Mouse (Mus musculus) embryonic facial prominence, embryonic 10.5 days (tissue): ENCODE data around the gene Rpgrip1l. TPM values are rescaled to one million over a fixed set of nuclear protein-coding genes. Genes with fewer than 3 reads are reported as not detected.

Source experiments
- DNase-seq: peaks from one replicate; pipeline ENCODE4 v3.0.0-alpha.2; 2017; ENCODE audit warnings: low spot score
- H3K27ac ChIP-seq: fragments of 300-500 bp; sonication (generic); replicated peaks from 2 replicates; pipeline ENCODE4 v1.5.1; 2016; ENCODE audit warnings: mild to moderate bottlenecking
- H3K27me3 ChIP-seq: fragments of 300-500 bp; sonication (generic); replicated peaks from 2 replicates; pipeline ENCODE4 v1.6.1; 2016; ENCODE audit warnings: low read depth, mild to moderate bottlenecking; ENCODE audit not compliant: poor library complexity, severe bottlenecking
- H3K36me3 ChIP-seq: fragments of 300-500 bp; sonication (generic); replicated peaks from 2 replicates; pipeline ENCODE4 v1.6.1; 2016; ENCODE audit warnings: mild to moderate bottlenecking, moderate library complexity
- H3K4me1 ChIP-seq: fragments of 300-500 bp; sonication (generic); 2 replicates; pipeline ENCODE4 v1.6.1; 2016
- H3K4me3 ChIP-seq: fragments of 300-500 bp; sonication (generic); 2 replicates; pipeline ENCODE4 v1.5.1; 2016; ENCODE audit warnings: mild to moderate bottlenecking, moderate library complexity
- H3K9me3 ChIP-seq: fragments of 300-500 bp; sonication (generic); 2 replicates; pipeline ENCODE4 v1.6.1; 2016; ENCODE audit warnings: mild to moderate bottlenecking
- WGBS: fragments of 180-500 bp; shearing (Covaris S2); methylation state at CpG from one replicate; pipeline ENCODE4 v1.1.7; 2016; 5-methylcytosine and 5-hydroxymethylcytosine counted together
- polyA plus RNA-seq: library from polyadenylated mRNA; unstranded; fragments of >200 nt; fragmentation: Nextera tagmentation; extraction: Ambion mirVana; gene quantifications from 2 replicates; pipeline ENCODE4 v1.2.1, GENCODE M21; 2016

Rpgrip1l gene
- polyA plus RNA-seq, 1 experiment from 2014 or later = 11.1 TPM

DNA sequence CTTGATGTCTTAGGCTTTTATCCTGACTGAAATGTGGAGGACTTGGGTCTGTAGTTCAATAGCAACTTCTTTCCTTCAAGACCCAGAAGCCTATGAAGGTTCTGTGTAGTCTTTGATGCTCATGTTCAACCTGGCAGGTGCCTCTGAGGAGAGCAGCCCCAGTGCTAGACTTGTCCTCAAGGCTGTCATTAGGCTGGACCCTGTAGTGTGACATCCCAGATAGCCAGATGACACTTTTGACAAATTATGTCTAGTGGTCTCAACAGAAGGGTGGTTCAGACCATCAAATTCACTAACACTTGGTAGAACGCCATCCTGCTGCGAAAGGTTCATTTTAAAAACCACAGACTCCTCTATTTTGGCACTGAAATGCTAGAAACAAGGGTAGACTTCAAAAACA is 100.1 kb downstream of the Rpgrip1l start:
- H3K27ac ChIP-seq = no peak overlapping the region
- H3K27me3 ChIP-seq = no peaks in the 10 kb centered on the region
- no peaks in the 10 kb centered on the region for H3K9me3 ChIP-seq
- H3K36me3 ChIP-seq = 0 out of 2 replicates have a peak, but pooled peaks cover 3% of the 10 kb centered on the region
- WGBS = 94% methylated on average over 2 of the region's 2 CpGs
- DNase-seq = no peak
- H3K4me3 ChIP-seq = no peak overlapping the region
- H3K4me1 ChIP-seq = no peaks in the 10 kb centered on the region

DNA sequence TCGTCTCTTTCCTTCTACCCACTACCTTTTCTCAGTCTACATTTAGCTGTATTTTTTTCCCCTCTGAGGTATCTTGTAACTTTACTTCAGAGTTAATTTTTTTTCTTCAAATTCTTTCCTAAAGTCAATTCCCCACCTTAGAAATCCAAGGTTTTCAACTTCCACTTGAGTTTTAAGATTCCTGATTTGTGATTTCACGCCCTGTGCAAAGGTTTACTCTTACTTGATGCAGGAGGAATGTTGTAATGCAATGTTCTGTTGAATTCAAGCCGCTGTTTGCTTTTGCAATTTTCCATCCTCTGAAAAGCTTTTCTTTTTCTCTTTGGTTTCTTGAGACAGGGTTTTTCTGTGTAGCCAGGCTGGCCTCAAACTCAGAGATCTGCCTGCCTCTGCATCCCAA is 103.4 kb downstream of the Rpgrip1l start:
- Histone ChIP-seq H3K9me3 (no peaks in the 10 kb centered on the region), H3K27me3 (no peaks in the 10 kb centered on the region), H3K4me3 (no peak overlapping the region), H3K4me1 (no peaks in the 10 kb centered on the region), H3K27ac (no peak overlapping the region), H3K36me3 (no peaks in the 10 kb centered on the region)
- DNase-seq = no peak
- WGBS = 87% methylated on average over 3 of the region's 3 CpGs

DNA sequence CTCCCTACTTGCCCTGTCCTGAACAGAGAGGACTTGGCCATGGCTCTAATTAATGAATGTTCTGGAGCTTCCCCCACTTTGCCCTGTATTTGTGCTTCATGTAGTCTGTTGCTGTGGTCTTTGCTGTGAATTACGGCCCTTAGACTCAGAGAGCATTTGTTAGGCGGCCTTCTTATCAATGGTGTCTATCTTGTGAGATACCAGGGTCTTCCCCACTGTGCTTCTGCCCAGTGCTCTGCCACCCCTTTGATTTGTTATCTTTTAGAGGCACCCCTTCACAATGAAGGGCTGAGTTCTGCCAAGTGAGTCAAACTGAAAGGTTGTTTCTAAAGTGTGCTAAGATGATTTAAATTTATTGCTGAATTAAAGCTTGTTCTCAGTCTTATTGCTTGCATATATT is 105.4 kb downstream of the Rpgrip1l start:
- WGBS = 84% methylated on average over 2 of the region's 2 CpGs
- Histone ChIP-seq H3K9me3 (no peaks in the 10 kb centered on the region), H3K36me3 (no peaks in the 10 kb centered on the region), H3K4me3 (no peak overlapping the region), H3K27ac (no peak overlapping the region), H3K4me1 (no peaks in the 10 kb centered on the region), H3K27me3 (no peaks in the 10 kb centered on the region)
- no peak for DNase-seq

DNA sequence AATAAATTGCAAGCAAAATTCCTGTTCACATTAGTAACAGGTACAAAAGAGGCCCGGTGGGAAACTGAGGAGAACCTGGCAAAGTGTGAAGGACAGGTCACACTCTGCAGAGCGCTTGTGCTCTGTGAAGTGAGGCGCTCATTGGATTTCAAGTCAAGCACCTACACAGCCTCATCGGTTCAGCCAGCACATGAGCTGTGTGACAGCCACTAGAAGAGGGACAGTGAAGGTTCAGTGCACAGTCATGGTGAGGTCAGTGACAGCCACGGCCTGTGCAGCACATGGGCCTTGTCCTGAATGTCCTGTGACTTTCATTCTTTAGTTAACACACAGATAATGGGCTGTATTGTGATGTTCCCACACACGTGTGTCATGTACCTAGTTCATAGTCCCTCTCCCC is 107.2 kb downstream of the Rpgrip1l start:
- Histone ChIP-seq H3K27ac (no peak overlapping the region), H3K36me3 (no peaks in the 10 kb centered on the region), H3K27me3 (no peaks in the 10 kb centered on the region), H3K4me3 (no peak overlapping the region), H3K9me3 (no peaks in the 10 kb centered on the region), H3K4me1 (no peaks in the 10 kb centered on the region)
- 86% methylated on average over 6 of the region's 6 CpGs for WGBS
- no peak for DNase-seq

DNA sequence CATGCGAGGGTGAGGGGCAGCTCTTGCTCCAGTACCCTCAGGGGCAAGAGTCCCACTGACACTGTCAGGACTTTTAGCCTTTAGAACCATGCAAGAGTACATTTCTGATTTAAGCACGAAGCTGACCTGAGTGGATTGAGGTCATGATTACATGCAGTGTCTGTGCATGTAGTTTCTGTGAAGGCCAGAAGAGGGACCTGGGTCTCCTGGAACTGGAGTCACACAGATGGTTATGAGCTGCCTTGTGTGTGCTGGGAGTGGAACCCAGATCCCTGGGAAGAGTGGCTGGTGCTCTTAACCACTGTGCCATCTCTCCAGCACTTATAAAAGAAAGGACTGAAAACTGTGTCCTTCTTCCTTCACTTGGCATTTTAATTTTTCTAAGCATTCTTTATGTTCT is 111.9 kb downstream of the Rpgrip1l start:
- H3K27me3 ChIP-seq = no peaks in the 10 kb centered on the region
- H3K9me3 ChIP-seq = no peaks in the 10 kb centered on the region
- H3K4me3 ChIP-seq = no peak overlapping the region
- H3K4me1 ChIP-seq = 0 out of 2 replicates have a peak, but pooled peaks cover 2% of the 10 kb centered on the region
- no peaks in the 10 kb centered on the region for H3K36me3 ChIP-seq
- 62% methylated on average over 2 of the region's 2 CpGs for WGBS
- DNase-seq = no peak
- no peak overlapping the region for H3K27ac ChIP-seq

DNA sequence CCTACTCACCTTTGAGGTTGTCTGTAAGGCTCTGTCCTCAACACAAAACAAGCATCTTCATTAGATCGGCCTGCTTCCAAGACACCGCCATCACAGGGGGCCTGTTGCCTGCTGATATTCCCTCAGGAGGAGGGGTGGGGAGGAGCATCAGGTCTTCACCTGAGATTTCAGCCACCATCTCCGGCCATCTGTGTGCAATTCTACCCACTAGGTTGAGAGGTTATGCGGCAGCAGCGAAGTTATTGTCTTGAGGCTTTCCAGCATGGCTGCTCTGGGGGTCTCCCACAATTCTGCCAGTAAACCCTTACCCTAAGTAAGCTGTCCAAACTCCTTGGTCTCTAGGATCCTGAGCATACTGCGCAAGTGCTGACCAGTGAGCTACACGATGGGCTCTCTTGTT is 113.2 kb downstream of the Rpgrip1l start, which contains the start of gene Aktip:
Gene Aktip (minus strand): TSS at position 101 of the 400 bp plus-strand sequence.
- no peaks in the 10 kb centered on the region for H3K9me3 ChIP-seq
- 0 out of 2 replicates have a peak, but pooled peaks cover 3% of the 10 kb centered on the region for H3K4me1 ChIP-seq
- WGBS = 92% methylated on average over 7 of the region's 7 CpGs
- H3K4me3 ChIP-seq = no peak within 1 kb of the TSS
- no peaks in the 10 kb centered on the region for H3K36me3 ChIP-seq
- peaks cover 6% of the 10 kb centered on the region; the same call in 1 of the 2 replicates for H3K27me3 ChIP-seq
- no peak for DNase-seq
- no peak within 1 kb of the TSS for H3K27ac ChIP-seq

DNA sequence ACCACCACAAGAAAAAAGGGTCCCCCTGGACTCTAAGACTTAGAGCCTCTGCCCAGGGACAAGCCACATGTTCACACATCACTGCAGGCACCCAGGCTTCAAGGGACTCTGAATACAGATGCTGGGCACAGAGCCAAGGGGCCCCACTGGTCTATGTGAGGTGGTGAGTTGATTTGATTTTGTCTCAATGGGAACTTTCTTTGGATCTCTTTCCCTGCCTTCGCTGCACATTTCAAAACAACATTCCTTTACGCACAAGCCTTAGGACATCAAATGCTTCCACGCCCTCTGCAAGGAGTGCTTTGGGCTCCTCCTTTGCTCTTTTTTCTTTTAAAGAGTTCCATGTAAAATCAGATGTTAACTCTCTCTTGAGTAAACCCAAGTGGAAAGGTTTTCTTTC is 115.0 kb downstream of the Rpgrip1l start:
- no peaks in the 10 kb centered on the region for H3K36me3 ChIP-seq
- H3K4me3 ChIP-seq = no peak overlapping the region
- WGBS = 85% methylated on average over 3 of the region's 3 CpGs
- DNase-seq = no peak
- H3K9me3 ChIP-seq = no peaks in the 10 kb centered on the region
- H3K4me1 ChIP-seq = 0 out of 2 replicates have a peak, but pooled peaks cover 3% of the 10 kb centered on the region
- H3K27ac ChIP-seq = no peak overlapping the region
- H3K27me3 ChIP-seq = peaks cover 21% of the 10 kb centered on the region

DNA sequence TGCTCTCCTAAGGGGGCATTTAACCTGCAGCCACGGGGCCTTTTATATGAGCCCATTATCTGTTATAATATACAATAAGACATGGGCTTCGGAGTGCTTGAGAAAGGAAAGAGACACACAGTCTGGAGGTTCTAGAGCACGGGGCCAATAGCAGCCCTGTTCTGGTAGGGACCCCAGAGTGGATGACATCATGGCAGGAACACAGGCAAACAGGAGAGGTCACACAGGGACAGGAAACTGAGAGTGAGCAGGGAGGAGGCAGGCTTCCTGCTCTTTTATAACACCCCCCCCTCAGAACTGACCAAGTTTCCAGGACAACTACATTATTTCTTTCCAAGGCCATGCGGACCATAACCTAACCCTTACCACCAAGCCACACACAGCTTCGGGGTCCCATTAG is 115.8 kb downstream of the Rpgrip1l start:
- Histone ChIP-seq H3K4me1 (0 out of 2 replicates have a peak, but pooled peaks cover 3% of the 10 kb centered on the region), H3K4me3 (no peak overlapping the region), H3K36me3 (no peaks in the 10 kb centered on the region), H3K27me3 (peaks cover 28% of the 10 kb centered on the region), H3K9me3 (no peaks in the 10 kb centered on the region), H3K27ac (no peak overlapping the region)
- WGBS = 89% methylated on average over 5 of the region's 5 CpGs
- no peak for DNase-seq

DNA sequence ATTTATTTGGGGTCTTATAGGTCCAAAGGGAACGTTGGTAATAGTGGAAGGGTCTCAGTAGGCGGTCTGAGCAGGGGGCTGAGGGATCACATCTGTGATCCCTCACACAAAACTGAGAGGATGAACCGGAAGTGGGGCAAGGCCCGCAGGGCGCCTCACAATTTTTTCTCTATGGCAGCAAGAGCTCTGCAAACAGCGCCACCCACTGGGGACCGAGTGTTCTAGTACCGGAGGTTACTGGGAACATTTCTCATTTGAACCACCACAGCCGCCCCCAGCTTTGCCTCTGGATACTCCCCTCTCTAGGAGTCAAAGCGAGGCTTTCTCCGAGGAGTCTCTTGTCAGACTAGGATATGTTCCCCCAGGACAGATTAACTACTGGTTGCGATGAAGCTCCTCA is 116.4 kb downstream of the Rpgrip1l start:
- H3K27me3 ChIP-seq = peaks cover 34% of the 10 kb centered on the region

DNA sequence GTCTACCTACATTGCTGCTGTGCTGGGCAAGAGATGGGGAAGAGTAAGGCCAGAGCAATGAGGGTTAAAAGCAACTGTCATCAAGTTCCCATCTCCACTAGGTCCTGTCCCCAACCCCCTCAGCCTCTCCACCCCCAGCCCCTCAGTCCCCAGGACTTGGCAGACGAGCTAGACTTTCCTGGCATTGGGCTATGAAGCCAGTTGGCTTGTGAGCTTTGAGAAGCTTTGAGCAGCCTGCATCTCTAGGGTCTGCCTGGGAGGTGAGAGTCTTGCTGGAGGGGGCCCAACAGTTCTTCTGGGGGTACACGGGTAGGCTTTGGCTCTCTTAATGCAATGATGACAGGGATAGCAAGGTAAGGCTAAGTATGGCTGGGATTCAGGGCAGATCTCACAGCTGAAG is 119.0 kb downstream of the Rpgrip1l start:
- Histone ChIP-seq H3K9me3 (no peaks in the 10 kb centered on the region), H3K27ac (no peak overlapping the region), H3K27me3 (peaks cover 57% of the 10 kb centered on the region), H3K4me3 (no peak overlapping the region), H3K4me1 (peaks cover 12% of the 10 kb centered on the region), H3K36me3 (no peaks in the 10 kb centered on the region)
- no peak for DNase-seq
- 85% methylated on average over 2 of the region's 2 CpGs for WGBS

More for the DNA sequence above, 116.4 kb downstream of the Rpgrip1l start:
- Histone ChIP-seq H3K27ac (no peak overlapping the region), H3K4me3 (no peak overlapping the region), H3K9me3 (no peaks in the 10 kb centered on the region), H3K4me1 (0 out of 2 replicates have a peak, but pooled peaks cover 3% of the 10 kb centered on the region), H3K36me3 (no peaks in the 10 kb centered on the region)
- DNase-seq = no peak
- 76% methylated on average over 12 of the region's 12 CpGs for WGBS

DNA sequence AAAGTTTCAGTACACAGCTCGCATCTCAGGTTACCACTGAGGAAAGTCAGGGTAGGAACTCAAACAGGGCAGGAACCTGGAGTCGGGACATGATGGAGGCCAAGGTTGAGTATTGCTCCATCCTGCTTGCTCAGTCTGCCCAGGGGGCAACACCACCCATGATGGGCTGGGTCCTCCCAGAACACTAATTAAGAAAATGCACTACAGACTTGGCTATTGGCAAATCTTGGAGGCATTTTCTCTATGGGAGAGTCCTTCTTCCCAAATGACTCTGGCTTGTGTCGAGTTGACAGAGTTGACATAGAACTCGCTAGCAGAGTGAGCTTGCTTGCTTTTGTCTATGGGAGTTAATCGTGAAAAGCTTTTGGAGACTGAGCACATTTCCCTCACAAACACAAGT is 120.1 kb downstream of the Rpgrip1l start:
- H3K4me1 ChIP-seq = peaks cover 12% of the 10 kb centered on the region
- no peak for DNase-seq
- peaks cover 69% of the 10 kb centered on the region for H3K27me3 ChIP-seq
- 84% methylated on average over 5 of the region's 5 CpGs for WGBS
- H3K27ac ChIP-seq = no peak overlapping the region
- H3K36me3 ChIP-seq = no peaks in the 10 kb centered on the region
- H3K9me3 ChIP-seq = no peaks in the 10 kb centered on the region
- H3K4me3 ChIP-seq = no peak overlapping the region

DNA sequence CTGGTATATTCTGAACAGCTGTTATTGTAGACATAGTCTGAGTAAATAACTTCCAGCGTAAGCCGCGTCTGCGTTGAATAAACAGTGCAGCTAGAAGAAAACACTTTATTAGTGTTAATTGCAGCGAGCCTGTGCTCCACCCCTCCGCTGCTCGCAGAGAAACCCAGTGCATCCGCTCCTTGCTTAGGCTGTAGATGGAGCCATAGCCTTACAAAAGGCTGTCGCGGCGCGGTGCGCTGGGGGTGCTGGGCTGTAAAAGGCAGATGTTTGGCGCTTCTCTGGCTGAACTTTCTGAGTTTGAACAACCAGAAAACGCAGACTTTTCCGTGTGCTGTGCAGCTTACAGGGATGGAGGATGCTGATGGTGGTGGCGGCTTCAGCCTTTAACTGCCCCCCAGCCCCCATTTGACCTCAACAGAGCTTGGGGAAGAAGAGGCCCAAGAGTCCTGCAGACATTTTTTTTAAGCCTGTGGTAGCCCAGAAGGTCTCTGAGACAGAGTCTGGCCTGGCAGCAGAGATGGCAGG is 122.2 kb downstream of the Rpgrip1l start:
- H3K4me3 ChIP-seq = peak overlapping the region; percentile 43
- H3K27me3 ChIP-seq = peaks cover 69% of the 10 kb centered on the region
- H3K36me3 ChIP-seq = no peaks in the 10 kb centered on the region
- H3K27ac ChIP-seq = peak overlapping the region; percentile 82
- H3K4me1 ChIP-seq = peaks cover 15% of the 10 kb centered on the region
- 6% methylated on average over 17 of the region's 17 CpGs for WGBS
- peak; percentile 85 for DNase-seq
- H3K9me3 ChIP-seq = no peaks in the 10 kb centered on the region

DNA sequence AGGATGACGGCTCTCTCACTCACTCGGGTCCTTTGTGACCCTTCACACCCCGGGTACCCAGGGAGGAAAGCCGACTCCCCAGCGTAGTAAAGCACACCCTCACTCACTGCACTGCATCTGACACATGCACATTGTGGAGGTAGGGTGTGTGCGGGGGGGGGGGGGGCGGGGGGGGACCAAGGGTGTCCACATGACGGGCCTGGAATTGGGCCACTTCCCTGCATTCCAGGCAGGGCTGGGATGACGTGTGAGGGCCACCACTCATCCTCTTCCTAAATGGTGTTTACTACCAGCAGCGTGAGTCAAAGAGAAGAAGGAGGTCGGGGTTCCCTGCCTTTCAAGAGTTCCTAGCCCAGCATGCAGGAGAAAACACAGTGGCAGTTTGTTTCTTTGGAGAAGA is 124.9 kb downstream of the Rpgrip1l start:
- WGBS = 66% methylated on average over 11 of the region's 11 CpGs
- Histone ChIP-seq H3K9me3 (no peaks in the 10 kb centered on the region; the same call in 1 of the 2 replicates), H3K36me3 (no peaks in the 10 kb centered on the region), H3K27me3 (peaks cover 48% of the 10 kb centered on the region), H3K27ac (no peak overlapping the region), H3K4me1 (peaks cover 16% of the 10 kb centered on the region), H3K4me3 (no peak overlapping the region)
- no peak for DNase-seq
